Mouse (Mus musculus) lung, adult 18-20 months (tissue): ENCODE measurements around the gene Tnfaip8l2.
"Not testable (repeated sequence)": the region's sequence is repeated elsewhere in the genome, so short reads cannot be mapped to it uniquely, and the experiment has no call there.

Experiments
- DNase-seq, 2 experiments: peaks; one replicate each; pipeline ENCODE4 v3.0.0; 2022; ENCODE audit warnings: mixed read lengths in 2 of 2

Tnfaip8l2 gene

GRCm38 (mm10) chr3:95110911-95111726 is 31.0 kb downstream of the Tnfaip8l2 start, which contains the start of gene Vps72:
Vps72 (plus strand) TSS chr3:95111022.
- DNase-seq, result peak; percentile 91 to 93

- DNase-seq, result no peak
Measured at GRCm38 (mm10) chr3:95107898-95108297, 34.3 kb downstream of the Tnfaip8l2 start.

- DNase-seq, result not testable (repeated sequence)
Measured at GRCm38 (mm10) chr3:95107308-95107707, 34.9 kb downstream of the Tnfaip8l2 start.

GRCm38 (mm10) chr3:95106338-95107117 is 35.6 kb downstream of the Tnfaip8l2 start, which contains the start of gene Pip5k1a:
Pip5k1a (minus strand) TSS chr3:95106930.
- peak; percentile 96 to 98 for DNase-seq

- DNase-seq, result no peak
Measured at GRCm38 (mm10) chr3:95105586-95106337, 36.4 kb downstream of the Tnfaip8l2 start.

GRCm38 (mm10) chr3:95105121-95105520 is 37.0 kb downstream of the Tnfaip8l2 start:
- no peak for DNase-seq

- DNase-seq, result no peak
Measured at GRCm38 (mm10) chr3:95100854-95101253, 41.3 kb downstream of the Tnfaip8l2 start.
